Mouse (Mus musculus) midbrain, postnatal 0 days (tissue): Measurements from ENCODE around the gene Adgre5. TPM values are rescaled to one million over a fixed set of nuclear protein-coding genes. Genes with fewer than 3 reads are reported as not detected.

Experiments used
- ATAC-seq: fragments of 200-750 bp; cut with Nextera tagmentation; 2 replicates; pipeline ENCODE4 v1.8.0; 2017; ENCODE audit warnings: moderate number of reproducible peaks, mild to moderate bottlenecking, moderate TSS enrichment, moderate library complexity; ENCODE audit not compliant: low FRiP score
- DNase-seq: peaks from one replicate; pipeline ENCODE4 v3.0.0-alpha.2; 2015; ENCODE audit warnings: low spot score
- H3K27ac ChIP-seq: fragments of 300-500 bp; sonication (generic); 2 replicates; pipeline ENCODE4 v1.5.1; 2014; ENCODE audit warnings: low read depth, mild to moderate bottlenecking, low read length, mixed read lengths
- H3K27me3 ChIP-seq: fragments of 300-500 bp; sonication (generic); 2 replicates; pipeline ENCODE4 v1.6.1; 2014; ENCODE audit warnings: low read length, control low read depth, mixed read lengths; ENCODE audit not compliant: insufficient read depth
- H3K36me3 ChIP-seq: fragments of 300-500 bp; sonication (generic); 2 replicates; pipeline ENCODE4 v1.6.1; 2014; ENCODE audit warnings: low read length, control low read depth, mixed read lengths; ENCODE audit not compliant: insufficient read depth
- H3K4me1 ChIP-seq: fragments of 300-500 bp; sonication (generic); 2 replicates; pipeline ENCODE4 v1.6.1; 2014; ENCODE audit warnings: mild to moderate bottlenecking, control low read depth, antibody characterized with exemption, low read length, mixed read lengths; ENCODE audit not compliant: insufficient read depth
- H3K4me2 ChIP-seq: fragments of 300-500 bp; sonication (generic); 2 replicates; pipeline ENCODE4 v1.6.1; 2014; ENCODE audit warnings: low read depth, mild to moderate bottlenecking, low read length, mixed read lengths; ENCODE audit not compliant: poor library complexity, severe bottlenecking
- H3K4me3 ChIP-seq: fragments of 300-500 bp; sonication (generic); 2 replicates; pipeline ENCODE4 v1.5.1; 2014; ENCODE audit warnings: low read depth, mild to moderate bottlenecking, low read length, moderate library complexity
- H3K9ac ChIP-seq: fragments of 300-500 bp; sonication (generic); replicated peaks from 2 replicates; pipeline ENCODE4 v1.6.1; 2014; ENCODE audit warnings: mild to moderate bottlenecking, low read length, moderate library complexity, mixed read lengths; ENCODE audit not compliant: poor library complexity, severe bottlenecking
- H3K9me3 ChIP-seq: fragments of 300-500 bp; sonication (generic); 2 replicates; pipeline ENCODE4 v1.6.1; 2016; ENCODE audit warnings: low read length, control low read depth
- CTCF ChIP-seq: IDR thresholded peaks from 2 replicates; pipeline ENCODE4 v1.5.1; 2016; ENCODE audit warnings: antibody characterized with exemption, mild to moderate bottlenecking
- WGBS: fragments of 180-500 bp; shearing (Covaris S2); extraction: QIAGEN DNeasy Blood & Tissue Kit; methylation state at CpG from one replicate; pipeline ENCODE4 v1.1.7; 2014; 5-methylcytosine and 5-hydroxymethylcytosine counted together
- polyA plus RNA-seq: library from polyadenylated mRNA; unstranded; fragments of >200 nt; fragmentation: Nextera tagmentation; extraction: Ambion mirVana; gene quantifications from 2 replicates; pipeline ENCODE4 v1.2.1, GENCODE M21; 2015
- total RNA-seq: library from RNA; depleted of rRNA; stranded (reverse); fragments of >200 nt; gene quantifications from 2 replicates; pipeline ENCODE4 v1.2.3, GENCODE M21; 2014

Adgre5 gene
- total and polyA plus RNA-seq, 2 experiments from 2014 or later = 8.3 to 24.3 TPM

DNA sequence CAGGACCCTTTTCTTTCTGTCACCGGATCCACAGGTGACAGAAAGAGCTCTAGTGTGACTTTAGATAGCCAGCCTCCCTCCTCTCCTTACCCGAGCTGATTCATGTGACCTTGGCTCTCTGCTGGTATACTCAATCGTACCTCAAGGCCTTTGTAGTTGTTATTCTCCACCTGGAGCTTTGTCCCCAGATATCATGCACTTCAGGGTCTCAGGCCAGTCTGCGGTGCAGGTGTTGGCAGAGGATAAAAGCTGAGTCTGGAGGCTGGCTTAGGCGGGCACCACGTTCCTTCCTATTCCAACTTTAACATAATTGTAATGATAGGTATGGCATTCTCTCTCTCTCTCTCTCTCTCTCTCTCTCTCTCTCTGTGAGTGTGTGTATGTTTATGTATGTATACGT lies 28.6 kb upstream of the Adgre5 start:
- Histone ChIP-seq H3K4me2 (no peak overlapping the region), H3K4me3 (no peak overlapping the region), H3K27me3 (no peaks in the 10 kb centered on the region), H3K36me3 (no peaks in the 10 kb centered on the region), H3K27ac (no peak overlapping the region), H3K9me3 (0 out of 2 replicates have a peak, but pooled peaks cover 3% of the 10 kb centered on the region), H3K9ac (no peak overlapping the region), H3K4me1 (peaks cover 7% of the 10 kb centered on the region)
- no peak for TF ChIP-seq CTCF
- no peak for ATAC-seq
- no peak for DNase-seq
- 79% methylated on average over 7 of the region's 7 CpGs for WGBS

GRCm38 (mm10) chr8:83768526-83768925 lies 27.4 kb upstream of the Adgre5 start:
- H3K4me2 ChIP-seq = no peak overlapping the region
- H3K27ac ChIP-seq = no peak overlapping the region
- 0 out of 2 replicates have a peak, but pooled peaks cover 3% of the 10 kb centered on the region for H3K9me3 ChIP-seq
- no peak for TF ChIP-seq CTCF
- no peak for DNase-seq
- H3K27me3 ChIP-seq = no peaks in the 10 kb centered on the region
- peaks cover 7% of the 10 kb centered on the region for H3K4me1 ChIP-seq
- no peak for ATAC-seq
- WGBS = 61% methylated on average over 5 of the region's 5 CpGs
- H3K36me3 ChIP-seq = no peaks in the 10 kb centered on the region
- H3K9ac ChIP-seq = no peak overlapping the region
- H3K4me3 ChIP-seq = no peak overlapping the region

DNA sequence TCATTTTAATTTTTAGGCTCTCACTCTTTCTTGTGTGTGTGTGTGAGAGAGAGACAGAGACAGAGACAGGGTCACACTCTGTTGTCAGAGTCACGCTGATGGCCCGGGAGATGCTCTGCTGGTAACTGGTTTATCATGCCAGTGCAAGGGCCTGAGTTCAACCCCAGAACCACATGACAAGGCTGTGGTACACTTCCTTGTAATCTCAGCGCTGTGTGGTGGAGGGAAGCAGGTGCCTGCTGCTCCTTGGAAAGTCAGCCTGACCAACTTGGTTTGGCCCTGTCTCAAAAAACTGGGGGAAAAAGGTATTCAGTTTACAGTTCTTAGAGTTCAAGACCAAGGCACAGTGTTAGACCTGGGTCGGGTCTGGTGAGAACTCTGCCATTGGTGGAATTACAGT lies 26.3 kb upstream of the Adgre5 start:
- no peak overlapping the region for H3K4me2 ChIP-seq
- H3K9me3 ChIP-seq = 0 out of 2 replicates have a peak, but pooled peaks cover 3% of the 10 kb centered on the region
- no peak overlapping the region for H3K27ac ChIP-seq
- no peak overlapping the region for H3K9ac ChIP-seq
- TF ChIP-seq CTCF = no peak
- ATAC-seq = no peak
- no peak for DNase-seq
- peaks cover under 1% of the 10 kb centered on the region; the same call in 1 of the 2 replicates for H3K4me1 ChIP-seq
- no peaks in the 10 kb centered on the region for H3K27me3 ChIP-seq
- 88% methylated on average over 4 of the region's 4 CpGs for WGBS
- H3K4me3 ChIP-seq = no peak overlapping the region
- no peaks in the 10 kb centered on the region for H3K36me3 ChIP-seq

- Histone ChIP-seq H3K9me3 (0 out of 2 replicates have a peak, but pooled peaks cover 3% of the 10 kb centered on the region), H3K4me3 (no peak overlapping the region), H3K36me3 (no peaks in the 10 kb centered on the region), H3K9ac (no peak overlapping the region), H3K27me3 (no peaks in the 10 kb centered on the region), H3K4me2 (no peak overlapping the region), H3K27ac (no peak overlapping the region), H3K4me1 (no peaks in the 10 kb centered on the region)
- no peak for TF ChIP-seq CTCF
- no peak for ATAC-seq
- DNase-seq = no peak
Measured at GRCm38 (mm10) chr8:83765663-83766062, 24.5 kb upstream of the Adgre5 start.

GRCm38 (mm10) chr8:83764717-83765116 lies 23.6 kb upstream of the Adgre5 start:
- WGBS = 93% methylated on average over 2 of the region's 2 CpGs
- no peak for DNase-seq
- H3K9me3 ChIP-seq = 0 out of 2 replicates have a peak, but pooled peaks cover 3% of the 10 kb centered on the region
- H3K27ac ChIP-seq = no peak overlapping the region
- ATAC-seq = no peak
- H3K36me3 ChIP-seq = no peaks in the 10 kb centered on the region
- no peak for TF ChIP-seq CTCF
- no peaks in the 10 kb centered on the region for H3K27me3 ChIP-seq
- H3K4me1 ChIP-seq = no peaks in the 10 kb centered on the region
- no peak overlapping the region for H3K4me2 ChIP-seq
- H3K9ac ChIP-seq = no peak overlapping the region
- H3K4me3 ChIP-seq = no peak overlapping the region

DNA sequence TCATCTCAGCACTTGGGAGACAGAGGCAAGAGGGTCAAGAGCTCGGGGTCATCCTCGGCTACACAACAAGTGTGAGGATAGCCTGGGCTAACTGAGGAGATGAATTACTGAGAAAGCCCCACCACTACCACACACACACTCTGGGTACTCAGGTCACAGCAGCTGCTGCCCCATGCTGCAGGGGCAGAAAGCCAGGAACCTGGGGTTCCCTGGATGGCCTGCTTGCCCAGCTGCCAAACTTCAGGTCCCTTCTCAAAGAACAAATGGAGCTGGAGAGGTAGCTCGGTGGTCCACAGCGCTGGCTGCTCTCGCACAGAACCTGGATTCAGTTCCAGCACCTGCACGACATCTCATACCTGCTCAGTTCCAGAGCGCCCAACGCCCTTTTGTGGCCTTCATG lies 23.0 kb upstream of the Adgre5 start:
- Histone ChIP-seq H3K27ac (no peak overlapping the region), H3K4me2 (no peak overlapping the region), H3K36me3 (no peaks in the 10 kb centered on the region), H3K9ac (no peak overlapping the region), H3K4me3 (no peak overlapping the region), H3K27me3 (no peaks in the 10 kb centered on the region), H3K4me1 (no peaks in the 10 kb centered on the region), H3K9me3 (0 out of 2 replicates have a peak, but pooled peaks cover 3% of the 10 kb centered on the region)
- no peak for TF ChIP-seq CTCF
- DNase-seq = no peak
- no peak for ATAC-seq
- WGBS = 93% methylated on average over 8 of the region's 8 CpGs
